Mouse (Mus musculus) sigmoid colon, adult 10 weeks (tissue): Measurements from ENCODE around the gene Parp9. TPM values are rescaled to one million over a fixed set of nuclear protein-coding genes. Genes with fewer than 3 reads are reported as not detected.

Experiments used
- polyA plus RNA-seq: library from polyadenylated mRNA; stranded (reverse); fragments of 350-450 nt; fragmentation: Illumina TruSeq; extraction: RNeasy Lipid Tissue Mini Kit (QIAGEN cat#74804); gene quantifications from one replicate; pipeline ENCODE4 v1.2.3, GENCODE M21; 2014; ENCODE audit warnings: low read depth, low replicate concordance

The Parp9 gene
- 97.8 TPM for polyA plus RNA-seq

GRCm38 (mm10) chr16:35938211-35939151 is at the start of gene Parp9, which contains the start of gene Dtx3l:
Gene Parp9 (plus strand): TSS chr16:35938470.
Gene Dtx3l (minus strand): TSS chr16:35939151.

GRCm38 (mm10) chr16:35978450-35978849 is 40.2 kb downstream of the Parp9 start, which contains the start of gene Kpna1:
Gene Kpna1 (plus strand): TSS chr16:35978750.

Other genes starting within 250 kb of the Parp9 start
- gene Dirc2, start 169.1 kb upstream of the Parp9 start, polyA plus RNA-seq = 29.0 TPM
- 4.2 TPM for gene Hspbap1, start 168.1 kb upstream of the Parp9 start, polyA plus RNA-seq
- gene Parp14, start 66.9 kb upstream of the Parp9 start, polyA plus RNA-seq = 58.3 TPM
- 76.8 TPM for gene Dtx3l, start 681 bp downstream of the Parp9 start, polyA plus RNA-seq
- gene Kpna1, start 40.3 kb downstream of the Parp9 start, polyA plus RNA-seq = 94.7 TPM
- 9.1 TPM for gene Wdr5b, start 102.7 kb downstream of the Parp9 start, polyA plus RNA-seq
- 166 TPM for gene Fam162a, start 133.1 kb downstream of the Parp9 start, polyA plus RNA-seq
- 158 TPM for gene Ccdc58, start 133.2 kb downstream of the Parp9 start, polyA plus RNA-seq
- 7.3 TPM for gene Csta1, start 192.8 kb downstream of the Parp9 start, polyA plus RNA-seq
- gene Stfa2l1, start 218.3 kb downstream of the Parp9 start, polyA plus RNA-seq = not detected
- not detected for gene Gm5483, start 245.7 kb downstream of the Parp9 start, polyA plus RNA-seq